In genomic region chr9:44124317-44124716, GRCm38 (mm10) we compare ENCODE assay signal across 13 mouse cellular contexts. TPM values are rescaled to one million over a fixed set of nuclear protein-coding genes. Genes with fewer than 3 reads are reported as not detected.
DNase-seq lines count a peak whose midpoint lies in the region; ATAC-seq and TF ChIP-seq lines count a peak whose summit lies in the region.
"Had no signal": no experiment of that assay in that cellular context is flagged by ENCODE, and none has a peak within 500 bp of the region (broad histone marks: within the 10 kb centered on the region; RNA-seq: fewer than 3 reads in every experiment).

No protein-coding gene starts in this region.

- DNase-seq in kidney, adult 2 months: peak; percentile 52
- DNase-seq in kidney, adult 18-20 months: no peak
- DNase-seq in 416B (ENCODE audit: low read depth): peak; percentile 64
- DNase-seq in layer of hippocampus, postnatal 36 days: no peak
- DNase-seq in adrenal gland, postnatal 4 days (ENCODE audit: low spot score in 2 of 2): no peak
- DNase-seq in adrenal gland, adult 18-20 months (ENCODE audit: low spot score in 2 of 2): no peak
- DNase-seq: heart, postnatal 10 days; kidney, adult 8-10 months; lung, postnatal 10 days had no signal

- H3K4me1 ChIP-seq in kidney, adult 2 months (ENCODE audit: control insufficient read depth, insufficient read depth, low read length): peaks cover 16% of the 10 kb centered on the region; the same call in 1 of the 2 replicates
- peaks cover 48% of the 10 kb centered on the region for H3K4me1 ChIP-seq in E14TG2a.4 (replicated peaks; ENCODE audit: low read depth, low read length)

- peak; percentile 63; the same call in 1 of the 2 replicates for ATAC-seq in erythroblast, adult 5-6 weeks (replicated peaks; ENCODE audit: low FRiP score, poor library complexity, severe bottlenecking)

- H3K9me3 ChIP-seq in E14TG2a.4 (ENCODE audit: low read length): peaks cover 4% of the 10 kb centered on the region; the same call in 1 of the 2 replicates

- 67% methylated on average over 6 of the region's 6 CpGs for WGBS in kidney, adult 2 months

- no peaks in the 10 kb centered on the region for H3K36me3 ChIP-seq in kidney, adult 2 months (ENCODE audit: control insufficient read depth, insufficient read depth, low read length)
- H3K36me3 ChIP-seq in E14TG2a.4 (ENCODE audit: insufficient read depth, low read length): no peaks in the 10 kb centered on the region

- no peaks in the 10 kb centered on the region for H3K27me3 ChIP-seq in kidney, adult 2 months (replicated peaks; ENCODE audit: control insufficient read depth, insufficient read depth, low read length)
- H3K27me3 ChIP-seq in E14TG2a.4 (ENCODE audit: insufficient read depth, low read length): no peaks in the 10 kb centered on the region

- H3K4me3 ChIP-seq in kidney, adult 2 months (ENCODE audit: insufficient read depth, low read depth, low read length): no peak overlapping the region
- no peak overlapping the region for H3K4me3 ChIP-seq in E14TG2a.4 (replicated peaks; ENCODE audit: low read length)
- H3K4me3 ChIP-seq: myocyte had no signal

- H3K27ac ChIP-seq in kidney, adult 2 months (ENCODE audit: insufficient read depth, low read depth, low read length): no peak overlapping the region

- TF ChIP-seq CTCF in kidney, adult 2 months (conservative IDR thresholded peaks at IDR 0.05; ENCODE audit: insufficient read depth, insufficient read length, low read depth, low read length): peak; percentile 60
- TF ChIP-seq CTCF in E14TG2a.4 (conservative IDR thresholded peaks at IDR 0.05; ENCODE audit: low read length): peak; percentile 56

- no peak for TF ChIP-seq POLR2A in kidney, adult 2 months (IDR thresholded peaks at IDR 0.05; ENCODE audit: low read depth, low read length)

RNA-seq across cellular contexts. Expression of gene Mcam, which starts 10.0 kb away (rescaled TPM):
- polyA plus RNA-seq in kidney, adult 2 months (2012; rRNA removed): 27.9 and 32.8 TPM in 2 replicates
- total RNA-seq in erythroblast, adult 5-6 weeks (2015; ENCODE audit: low replicate concordance): 0.77 TPM in 1 of 2 replicates, not detected in the other
- 0.60 TPM in 1 of 2 replicates, not detected in the other for total RNA-seq in erythroblast, adult 5-6 weeks (2017; ENCODE audit: low replicate concordance)
- 10 to 100 TPM; 15.6 to 18.8 TPM for total RNA-seq in layer of hippocampus, postnatal 36 days (2021)
- 10 to 100 TPM; 92.8 to 97.0 TPM for total RNA-seq in adrenal gland, postnatal 4 days (2021)
- total RNA-seq in adrenal gland, adult 18-20 months (2021): 10 to 100 TPM; 24.2 to 90.7 TPM

RNA-seq across cellular contexts. Expression of gene Rnf26, which starts 11.0 kb away (rescaled TPM):
- polyA plus RNA-seq in kidney, adult 2 months (2012; rRNA removed): 28.8 and 30.9 TPM in 2 replicates
- total RNA-seq in erythroblast, adult 5-6 weeks (2015; ENCODE audit: low replicate concordance): 11.1 and 23.6 TPM in 2 replicates
- total RNA-seq in erythroblast, adult 5-6 weeks (2017; ENCODE audit: low replicate concordance): 13.5 and 15.6 TPM in 2 replicates
- 10 to 100 TPM; 28.4 to 28.6 TPM for total RNA-seq in layer of hippocampus, postnatal 36 days (2021)
- total RNA-seq in adrenal gland, postnatal 4 days (2021): 10 to 100 TPM; 42.5 to 45.8 TPM
- 10 to 100 TPM; 19.4 to 24.1 TPM for total RNA-seq in adrenal gland, adult 18-20 months (2021)

RNA-seq across cellular contexts. Expression of gene Gm49380, which starts 11.0 kb away (rescaled TPM):
- polyA plus RNA-seq in kidney, adult 2 months (2012; rRNA removed): not detected in 2 replicates
- total RNA-seq in erythroblast, adult 5-6 weeks (2015; ENCODE audit: low replicate concordance): not detected in 2 replicates
- not detected in 2 replicates for total RNA-seq in erythroblast, adult 5-6 weeks (2017; ENCODE audit: low replicate concordance)
- total RNA-seq in layer of hippocampus, postnatal 36 days (2021): under 1 TPM; 0.35 to 0.61 TPM
- under 1 TPM; 0.11 to 0.51 TPM for total RNA-seq in adrenal gland, postnatal 4 days (2021)
- total RNA-seq in adrenal gland, adult 18-20 months (2021): under 1 TPM; 0.27 to 0.48 TPM

RNA-seq across cellular contexts. Expression of gene C1qtnf5, which starts 17.3 kb away (rescaled TPM):
- 16.8 and 19.6 TPM in 2 replicates for polyA plus RNA-seq in kidney, adult 2 months (2012; rRNA removed)
- 2.1 TPM in 1 of 2 replicates, not detected in the other for total RNA-seq in erythroblast, adult 5-6 weeks (2015; ENCODE audit: low replicate concordance)
- not detected in 2 replicates for total RNA-seq in erythroblast, adult 5-6 weeks (2017; ENCODE audit: low replicate concordance)
- 10 to 100 TPM; 17.0 to 17.6 TPM for total RNA-seq in layer of hippocampus, postnatal 36 days (2021)
- total RNA-seq in adrenal gland, postnatal 4 days (2021): 10 to 100 TPM in 1 of 2 experiments, 1 to 10 TPM in 1; 9.7 to 17.4 TPM
- total RNA-seq in adrenal gland, adult 18-20 months (2021): 10 to 100 TPM; 13.2 to 17.8 TPM

RNA-seq across cellular contexts. Expression of gene Mfrp, which starts 22.8 kb away (rescaled TPM):
- 4.4 and 5.4 TPM in 2 replicates for polyA plus RNA-seq in kidney, adult 2 months (2012; rRNA removed)
- total RNA-seq in erythroblast, adult 5-6 weeks (2015; ENCODE audit: low replicate concordance): not detected in 2 replicates
- not detected in 2 replicates for total RNA-seq in erythroblast, adult 5-6 weeks (2017; ENCODE audit: low replicate concordance)
- 1 to 10 TPM in 1 of 2 experiments, under 1 TPM in 1; 0.17 to 2.5 TPM for total RNA-seq in layer of hippocampus, postnatal 36 days (2021)
- total RNA-seq in adrenal gland, postnatal 4 days (2021): under 1 TPM in 1 of 2 experiments, not detected in 1; 0.17 TPM
- total RNA-seq in adrenal gland, adult 18-20 months (2021): not detected
- total RNA-seq: heart, postnatal 10 days had no signal
- polyA plus RNA-seq: embryonic facial prominence, embryonic 14.5 days had no signal

Comparison
In these comparisons a context has a peak if more than half of its experiments do, and no peak if none do; other contexts are left out.
1. DNase-seq: peak in kidney, adult 2 months (single experiment) and 416B (single experiment); none in kidney, adult 18-20 months (single experiment), layer of hippocampus, postnatal 36 days (0 of 2), adrenal gland, postnatal 4 days (0 of 2) and adrenal gland, adult 18-20 months (0 of 2).
2. RNA of gene Mcam, which starts 10.0 kb away (total RNA-seq): 92.8 to 97.0 TPM in adrenal gland, postnatal 4 days, 24.2 to 90.7 TPM in adrenal gland, adult 18-20 months and 15.6 to 18.8 TPM in layer of hippocampus, postnatal 36 days; 0.60 to 0.77 TPM in erythroblast, adult 5-6 weeks; every median in the first group is over 4 times any median in the second.